Mouse (Mus musculus): Measurements from ENCODE around the gene Pctp. TPM values are rescaled to one million over a fixed set of nuclear protein-coding genes. Genes with fewer than 3 reads are reported as not detected.

Pctp gene
- polyA plus RNA-seq, 1 experiment from 2014 or later: 4.6 TPM

DNA sequence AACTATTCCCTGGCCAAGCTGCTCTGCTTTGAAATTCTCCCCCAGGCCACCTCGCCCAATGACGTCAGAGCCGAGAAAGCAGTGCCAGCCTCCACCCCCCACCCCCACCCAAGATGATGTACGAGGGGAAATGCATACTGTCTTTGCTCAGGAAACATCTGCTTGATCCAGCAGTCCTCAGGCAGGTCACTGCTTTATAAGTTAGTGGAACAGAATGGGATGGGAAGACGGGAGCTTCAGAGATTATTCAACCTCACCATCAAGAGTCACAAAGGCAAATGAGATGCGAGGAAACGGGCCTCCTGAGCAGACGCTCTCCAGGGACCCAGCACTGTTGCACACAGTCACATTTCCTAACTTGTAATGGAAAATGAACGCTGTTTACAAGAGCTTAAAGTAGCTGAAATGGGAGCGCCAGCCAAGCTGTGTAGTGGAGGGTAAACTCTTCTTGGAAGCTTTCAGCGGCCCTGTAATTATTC lies 24.3 kb downstream of the Pctp start:
- TF ChIP-seq CTCF (IDR thresholded peaks at IDR 0.05): no peak
- POLR2A ChIA-PET: interaction anchor here (0.6 kb wide), 1 partner anchor 192 kb away, joined by 4 read pairs; no protein-coding TSS in a partner anchor
- DNase-seq (ENCODE audit: low read depth, low spot score) (no peak), ATAC-seq (no peak)
- in situ Hi-C loops (cut with MboI; ENCODE audit: low pct_unique_long_range_greater_than_20kb): loop anchor here (25.0 kb wide), 1 partner anchor 634 kb away; no protein-coding TSS in a partner anchor
- CTCF ChIA-PET: interaction anchor here (1.0 to 1.2 kb wide), 3 partner anchors 41 to 147 kb away, joined by 3 to 4 read pairs (median 3); no protein-coding TSS in a partner anchor
- no peaks in the 10 kb centered on the region for H3K27me3 ChIP-seq

DNA sequence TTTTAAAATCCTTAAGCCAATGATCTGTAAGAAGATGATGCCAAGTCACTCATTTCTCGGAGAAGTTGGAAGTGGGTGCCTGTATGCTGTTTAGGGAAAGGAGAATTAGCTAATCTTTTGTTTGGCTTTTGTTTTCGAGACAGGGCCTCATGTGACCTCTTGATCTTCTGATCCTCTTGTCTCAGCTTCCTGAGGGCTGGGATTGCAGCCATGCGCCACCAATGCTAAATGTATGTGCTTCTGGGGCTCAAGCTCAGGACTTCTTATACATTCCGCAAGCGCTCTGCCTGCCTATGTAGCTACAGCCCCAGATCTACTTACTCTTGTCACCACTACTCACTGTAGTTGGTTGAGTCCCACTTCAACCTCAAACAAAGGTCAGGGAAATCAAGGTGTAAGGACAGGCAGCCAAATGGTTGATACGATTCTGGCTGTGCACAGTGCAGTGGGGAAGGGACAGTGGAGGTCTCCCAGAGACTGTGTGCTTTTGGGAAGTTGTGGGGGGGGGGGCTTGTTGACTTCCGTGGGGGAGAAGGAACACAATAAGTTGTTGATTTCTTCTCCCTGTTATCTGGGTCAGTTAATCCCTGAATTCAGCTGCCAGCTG lies 24.8 kb downstream of the Pctp start:
- H3K27me3 ChIP-seq: no peaks in the 10 kb centered on the region
- DNase-seq (ENCODE audit: low read depth, low spot score) (no peak), ATAC-seq (no peak)
- TF ChIP-seq CTCF (IDR thresholded peaks at IDR 0.05): no peak
- in situ Hi-C loops (cut with MboI; ENCODE audit: low pct_unique_long_range_greater_than_20kb): loop anchor here (25.0 kb wide), 1 partner anchor 634 kb away; no protein-coding TSS in a partner anchor
- POLR2A ChIA-PET: no interaction called here
- CTCF ChIA-PET: interaction anchor here (1.0 to 1.2 kb wide), 4 partner anchors 8 to 147 kb away, joined by 3 to 4 read pairs (median 4); no protein-coding TSS in a partner anchor

DNA sequence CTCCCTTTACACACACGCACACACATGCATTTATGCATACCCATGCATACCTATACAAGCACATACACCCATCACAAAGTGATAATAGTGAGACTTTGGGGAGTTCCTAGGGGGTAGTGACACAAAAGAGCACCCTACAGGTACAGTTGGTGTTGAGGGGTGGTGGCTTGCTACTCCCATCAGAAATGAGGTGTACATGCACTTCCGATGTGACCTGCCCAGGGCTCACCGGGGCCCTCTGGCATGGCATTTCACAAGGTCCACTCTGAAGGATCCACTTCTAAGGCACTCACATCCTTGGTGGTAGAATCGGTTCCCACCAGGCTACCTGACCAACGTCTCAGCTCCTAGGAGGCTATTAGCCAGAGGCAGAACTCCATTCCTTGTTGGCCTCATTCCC lies 26.3 kb downstream of the Pctp start:
- CTCF ChIA-PET: interaction anchor here (1.6 kb wide), 1 partner anchor 21 kb away, joined by 3 read pairs; no protein-coding TSS in a partner anchor
- TF ChIP-seq CTCF (IDR thresholded peaks at IDR 0.05): no peak
- no peak for ATAC-seq
- POLR2A ChIA-PET: no interaction called here
- in situ Hi-C loops (cut with MboI; ENCODE audit: low pct_unique_long_range_greater_than_20kb): loop anchor here (25.0 kb wide), 1 partner anchor 636 kb away; no protein-coding TSS in a partner anchor
- H3K27me3 ChIP-seq: no peaks in the 10 kb centered on the region
- DNase-seq (ENCODE audit: low read depth, low spot score): no peak

DNA sequence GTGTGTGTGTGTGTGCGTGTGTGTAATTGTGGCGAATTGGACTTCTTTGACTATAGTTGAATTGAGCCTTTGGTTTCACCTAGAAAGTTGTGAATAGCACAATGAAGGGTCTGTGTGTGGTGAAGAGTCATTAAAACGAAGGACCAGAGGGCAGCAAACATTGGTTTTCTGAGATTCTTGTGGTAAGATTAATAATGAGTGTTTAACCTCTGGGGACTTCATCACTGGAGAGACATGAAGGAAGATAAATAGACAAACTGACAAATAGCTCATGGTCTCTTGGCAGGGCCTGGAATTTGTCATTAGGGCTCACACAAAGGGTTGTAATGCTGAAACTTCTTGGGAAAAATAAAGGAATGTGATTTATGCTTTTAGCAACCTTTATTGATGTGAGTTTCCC lies 31.4 kb downstream of the Pctp start:
- ATAC-seq (peak; percentile 39), DNase-seq (ENCODE audit: low read depth, low spot score) (no peak)
- POLR2A ChIA-PET: interaction anchor here (0.7 kb wide), 1 partner anchor 69 kb away, joined by 3 read pairs; no protein-coding TSS in a partner anchor
- in situ Hi-C loops (cut with MboI; ENCODE audit: low pct_unique_long_range_greater_than_20kb): no loop called here
- peaks cover 5% of the 10 kb centered on the region for H3K27me3 ChIP-seq
- CTCF ChIA-PET: interaction anchor here (1.2 to 2.4 kb wide), 2 partner anchors 10 to 13 kb away, joined by 3 to 5 read pairs; no protein-coding TSS in a partner anchor
- TF ChIP-seq CTCF (IDR thresholded peaks at IDR 0.05): no peak

DNA sequence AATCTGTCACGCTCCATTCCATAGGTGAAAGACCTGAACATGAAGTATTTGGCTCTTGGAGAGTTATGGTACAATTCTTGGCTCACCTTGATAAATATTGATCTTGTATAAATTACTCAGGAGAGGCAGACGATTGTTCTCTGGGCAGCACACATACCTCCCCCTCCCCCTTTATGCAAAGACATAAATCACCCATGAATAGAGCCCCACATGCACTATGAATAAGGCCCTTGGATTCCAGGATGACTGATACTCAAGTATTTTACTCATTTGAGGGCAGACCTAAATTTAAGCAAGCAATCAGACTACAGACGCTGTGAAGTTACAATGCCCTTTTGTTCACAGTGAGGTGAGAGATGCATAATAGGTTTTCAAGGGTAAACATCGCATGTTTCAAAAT lies 32.0 kb downstream of the Pctp start:
- ChIA-PET CTCF (interaction anchor here (1.2 to 2.4 kb wide), 2 partner anchors 10 to 14 kb away, joined by 3 to 5 read pairs; no protein-coding TSS in a partner anchor), POLR2A (no interaction called here)
- DNase-seq (ENCODE audit: low read depth, low spot score): no peak
- in situ Hi-C loops (cut with MboI; ENCODE audit: low pct_unique_long_range_greater_than_20kb): no loop called here
- ATAC-seq: no peak
- H3K27me3 ChIP-seq: peaks cover 5% of the 10 kb centered on the region
- TF ChIP-seq CTCF (IDR thresholded peaks at IDR 0.05): no peak

- in situ Hi-C loops (cut with MboI; ENCODE audit: low pct_unique_long_range_greater_than_20kb): no loop called here
- DNase-seq (ENCODE audit: low read depth, low spot score): no peak
- CTCF ChIA-PET: interaction anchor here (0.9 kb wide), 1 partner anchor 20 kb away, joined by 3 read pairs; no protein-coding TSS in a partner anchor
- no peak for ATAC-seq
- TF ChIP-seq CTCF (IDR thresholded peaks at IDR 0.05): no peak
- POLR2A ChIA-PET: no interaction called here
- peaks cover 5% of the 10 kb centered on the region for H3K27me3 ChIP-seq
Observed at GRCm38 (mm10) chr11:89969131-89969530, 33.6 kb downstream of the Pctp start.

DNA sequence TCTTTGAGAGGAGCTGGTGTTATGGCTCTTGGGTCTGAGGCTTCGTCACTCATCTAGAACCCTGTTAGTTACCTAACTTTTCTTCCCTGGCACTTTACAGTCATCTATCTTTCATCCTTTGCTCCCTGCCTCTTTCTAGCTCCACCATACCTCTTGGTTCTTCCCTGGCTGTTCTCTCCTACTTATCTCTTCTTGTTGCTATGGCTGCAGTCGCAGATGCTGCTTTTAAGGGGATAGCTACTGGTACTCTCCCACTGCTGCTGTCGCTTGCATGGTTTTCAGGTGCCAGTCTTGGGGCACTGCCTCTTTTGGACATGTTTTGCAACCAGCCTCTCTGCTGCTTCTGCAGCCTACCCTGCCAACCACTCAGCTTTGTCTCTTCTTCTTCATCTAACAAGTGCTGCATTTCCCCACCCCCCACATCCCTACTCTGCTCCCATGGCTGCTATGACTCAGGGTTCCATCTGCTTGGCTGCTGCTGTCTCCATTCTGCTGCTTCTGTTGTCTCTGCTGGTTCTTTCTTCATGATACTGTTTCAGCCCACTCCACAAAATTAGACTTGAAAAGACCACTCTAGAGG lies 51.9 kb downstream of the Pctp start:
- ChIA-PET CTCF (no interaction called here), POLR2A (no interaction called here)
- ATAC-seq: no peak
- in situ Hi-C loops (cut with MboI; ENCODE audit: low pct_unique_long_range_greater_than_20kb): no loop called here
- no peak for TF ChIP-seq CTCF (IDR thresholded peaks at IDR 0.05)
- peaks cover 5% of the 10 kb centered on the region for H3K27me3 ChIP-seq
- no peak for DNase-seq (ENCODE audit: low read depth, low spot score)

DNA sequence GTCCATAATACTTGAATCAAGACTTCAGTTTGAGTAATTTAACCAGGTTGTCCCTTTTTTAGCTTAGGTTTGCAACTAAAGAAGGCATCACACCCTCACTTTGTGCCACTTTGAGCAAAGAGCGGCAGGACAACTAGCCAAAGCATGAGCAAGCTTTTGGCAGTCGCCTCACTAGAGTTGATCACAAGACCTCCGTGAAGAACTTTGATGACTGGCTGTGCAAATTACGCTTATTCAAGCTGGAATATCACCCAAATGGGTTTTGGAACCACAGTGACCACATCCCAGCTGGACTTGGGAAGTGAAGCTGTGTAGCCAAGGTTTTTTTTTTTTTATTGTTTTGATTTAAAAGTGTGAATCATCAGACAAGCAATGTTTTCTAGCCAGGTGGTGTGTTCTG lies 54.9 kb downstream of the Pctp start:
- no peak for TF ChIP-seq CTCF (IDR thresholded peaks at IDR 0.05)
- no peak for DNase-seq (ENCODE audit: low read depth, low spot score)
- ChIA-PET POLR2A (no interaction called here), CTCF (interaction anchor here (0.7 kb wide), 1 partner anchor 300 kb away, joined by 4 read pairs; no protein-coding TSS in a partner anchor)
- in situ Hi-C loops (cut with MboI; ENCODE audit: low pct_unique_long_range_greater_than_20kb): no loop called here
- ATAC-seq: no peak
- peaks cover 5% of the 10 kb centered on the region for H3K27me3 ChIP-seq

- H3K27me3 ChIP-seq: peaks cover 5% of the 10 kb centered on the region
- DNase-seq (ENCODE audit: low read depth, low spot score): no peak
- in situ Hi-C loops (cut with MboI; ENCODE audit: low pct_unique_long_range_greater_than_20kb): no loop called here
- POLR2A ChIA-PET: no interaction called here
- ATAC-seq: no peak
- TF ChIP-seq CTCF (IDR thresholded peaks at IDR 0.05): no peak
- CTCF ChIA-PET: no interaction called here
Observed at GRCm38 (mm10) chr11:89945159-89945558, 57.5 kb downstream of the Pctp start.

GRCm38 (mm10) chr11:89937241-89937640 lies 65.5 kb downstream of the Pctp start:
- ChIA-PET CTCF (interaction anchor here (1.2 to 1.3 kb wide), 2 partner anchors 41 to 227 kb away, joined by 3 read pairs; no protein-coding TSS in a partner anchor), POLR2A (no interaction called here)
- ATAC-seq (no peak), DNase-seq (ENCODE audit: low read depth, low spot score) (no peak)
- peaks cover 3% of the 10 kb centered on the region for H3K27me3 ChIP-seq
- TF ChIP-seq CTCF (IDR thresholded peaks at IDR 0.05): peak; percentile 22
- in situ Hi-C loops (cut with MboI; ENCODE audit: low pct_unique_long_range_greater_than_20kb): no loop called here

Other genes starting within 250 kb of the Pctp start
- gene Ankfn1, start 225.2 kb downstream of the Pctp start, polyA plus RNA-seq (2021): not detected
- not detected for gene Tmem100, start 27.5 kb upstream of the Pctp start, polyA plus RNA-seq (2021)
- 0.59 TPM for gene Gm45716, start 184.8 kb upstream of the Pctp start, polyA plus RNA-seq (2021)
- 31.4 TPM for gene Mmd, start 246.6 kb upstream of the Pctp start, polyA plus RNA-seq (2021)